Mouse (Mus musculus) testis, postnatal 10 days (tissue): ENCODE results near the gene Efr3b.

Experiments used
- DNase-seq: peaks from one replicate; pipeline ENCODE4 v3.0.0; 2021; ENCODE audit warnings: low spot score

Gene Efr3b

DNA sequence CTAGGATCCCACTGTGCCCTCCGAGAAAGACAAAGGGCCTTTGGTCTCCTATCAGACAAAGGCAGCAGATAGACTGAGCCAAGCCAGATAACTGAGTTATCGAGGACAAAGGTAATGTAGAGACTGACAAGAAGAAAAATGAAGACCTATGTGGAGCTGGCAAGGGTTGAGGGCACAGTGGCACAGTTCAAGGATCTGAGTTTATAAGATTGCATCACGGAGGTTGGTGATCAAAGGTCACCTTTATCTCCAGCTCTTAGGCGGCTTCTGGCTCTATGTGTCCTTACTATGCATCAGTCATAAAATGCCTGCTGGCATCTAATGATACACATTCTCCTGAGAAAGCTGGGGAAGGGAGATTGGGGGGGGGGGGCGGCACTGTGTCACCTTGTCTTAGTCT, 2.6 kb downstream of the Efr3b start:
- no peak for DNase-seq

DNA sequence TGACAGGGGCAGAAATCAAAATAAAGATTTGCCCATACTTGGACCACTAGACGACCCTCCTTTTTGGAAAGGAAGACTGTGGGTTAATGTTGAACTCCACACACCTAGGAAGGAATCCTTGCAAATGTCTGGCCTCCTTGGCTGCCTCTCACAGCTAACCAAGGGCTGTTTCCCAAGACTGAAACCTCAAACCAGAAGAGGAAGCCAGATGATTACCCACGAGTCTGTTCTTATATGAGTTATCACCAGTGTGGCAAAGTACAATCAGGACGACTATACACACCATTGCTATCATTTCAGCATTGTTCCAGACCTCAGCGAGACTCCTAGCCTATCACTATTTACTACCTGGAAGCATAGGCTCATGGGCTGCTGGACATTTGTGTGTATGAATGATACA, 9.7 kb downstream of the Efr3b start:
- no peak for DNase-seq

- peak; percentile 60 for DNase-seq
Observed at GRCm38 (mm10) chr12:4028516-4028915, 10.2 kb downstream of the Efr3b start.

- no peak for DNase-seq
Observed at GRCm38 (mm10) chr12:4024356-4024755, 14.4 kb downstream of the Efr3b start.

DNA sequence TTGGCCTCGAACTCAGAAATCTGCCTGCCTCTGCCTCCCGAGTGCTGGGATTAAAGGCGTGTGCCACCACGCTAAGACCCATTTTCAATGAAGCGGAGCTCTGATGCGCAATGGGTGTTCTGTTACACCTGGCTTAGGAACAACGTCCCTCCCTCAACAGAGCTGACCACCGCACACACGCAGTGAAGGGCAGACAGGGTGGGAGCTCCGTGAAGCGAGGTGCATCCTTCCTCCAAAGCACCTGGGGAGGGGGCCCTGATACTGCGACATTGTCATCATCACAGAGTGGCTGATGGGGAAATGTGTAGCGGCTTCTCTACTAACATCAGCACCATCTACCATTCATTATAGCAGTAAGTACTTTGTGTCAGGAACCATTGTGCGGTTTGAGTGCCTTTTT, 15.2 kb downstream of the Efr3b start:
- DNase-seq = no peak

DNA sequence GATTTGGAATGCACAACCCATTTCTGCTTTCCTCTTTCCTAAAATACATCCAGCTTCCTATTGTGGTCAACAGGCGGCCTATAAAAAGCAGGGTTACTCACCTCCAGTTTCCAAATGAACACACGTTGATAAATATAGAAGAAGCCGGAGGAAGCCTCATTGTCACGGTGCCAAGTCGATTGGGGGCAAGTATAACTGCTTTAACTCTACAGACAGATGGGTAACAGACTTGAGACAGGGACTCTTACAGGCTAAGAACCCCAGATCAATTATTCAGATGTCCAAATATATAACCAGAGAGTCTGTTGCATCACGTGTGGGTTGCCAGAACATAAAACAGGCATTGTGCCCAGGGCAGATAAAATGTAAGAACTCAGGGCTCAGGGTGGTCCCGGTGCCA, 15.9 kb downstream of the Efr3b start:
- DNase-seq = no peak

- DNase-seq = no peak
Observed at GRCm38 (mm10) chr12:4020505-4020904, 18.2 kb downstream of the Efr3b start.

DNA sequence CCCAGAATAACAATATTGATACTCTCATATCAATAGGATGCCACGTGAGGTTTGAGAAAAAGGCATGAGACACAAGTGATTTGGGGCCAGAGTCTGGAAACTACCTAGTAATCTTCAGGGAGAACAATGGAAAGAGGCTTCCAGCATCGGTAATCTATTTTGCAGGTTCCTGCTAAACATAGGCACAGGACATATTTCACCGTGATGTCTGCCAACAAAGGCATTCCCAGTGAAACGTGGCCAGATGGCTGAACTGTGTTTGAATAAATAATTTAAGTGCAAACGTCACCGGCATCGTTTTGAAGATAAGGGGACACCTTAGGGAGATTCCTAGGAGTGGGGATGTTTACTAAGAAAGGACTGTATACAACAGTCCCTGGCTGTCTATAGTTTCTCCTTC, 22.4 kb downstream of the Efr3b start:
- DNase-seq = no peak

GRCm38 (mm10) chr12:4015741-4016140, 23.0 kb downstream of the Efr3b start:
- DNase-seq = no peak

DNA sequence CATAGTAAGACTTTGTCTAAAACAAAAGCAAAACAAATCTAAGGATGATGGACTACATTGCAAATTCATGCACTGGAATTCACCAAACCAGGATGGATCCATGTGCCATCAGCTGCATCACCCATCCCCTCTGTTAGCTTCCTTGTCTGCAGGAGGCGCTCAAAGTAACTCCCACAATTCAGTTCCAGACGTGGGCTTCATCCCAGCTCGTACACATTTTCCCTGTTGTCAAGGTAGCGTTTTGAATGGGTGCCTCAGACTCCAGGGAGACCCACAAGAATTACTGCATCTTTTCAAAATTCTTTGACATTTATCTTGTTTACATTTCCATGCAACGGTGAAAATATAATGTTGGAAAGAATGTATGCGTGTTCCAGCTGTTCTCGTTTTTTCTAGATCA, 23.5 kb downstream of the Efr3b start:
- DNase-seq = no peak

GRCm38 (mm10) chr12:4011715-4012114, 27.0 kb downstream of the Efr3b start:
- DNase-seq = no peak

- DNase-seq = no peak
Observed at GRCm38 (mm10) chr12:4011301-4011700, 27.4 kb downstream of the Efr3b start.

- DNase-seq = no peak
Observed at GRCm38 (mm10) chr12:4008731-4009130, 30.0 kb downstream of the Efr3b start.

DNA sequence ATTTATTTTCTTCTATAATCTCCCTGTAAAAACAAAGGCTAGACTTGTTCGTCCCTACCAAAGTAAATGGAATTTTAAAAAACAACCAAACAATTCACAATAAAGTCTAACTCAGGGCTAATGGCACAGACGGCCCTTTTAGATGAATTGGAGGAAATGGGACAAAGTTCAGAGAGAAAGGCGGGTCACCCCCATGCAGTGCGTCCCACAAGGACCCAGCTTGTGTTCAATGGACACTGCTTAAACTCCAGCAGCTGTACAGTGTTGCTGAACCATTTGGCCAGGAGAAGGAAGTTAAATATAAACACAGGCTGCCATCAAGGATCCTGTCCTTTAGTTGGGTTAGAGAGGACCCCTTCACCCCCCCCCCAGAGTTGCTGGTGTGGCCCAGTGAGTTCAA, 30.9 kb downstream of the Efr3b start:
- no peak for DNase-seq

DNA sequence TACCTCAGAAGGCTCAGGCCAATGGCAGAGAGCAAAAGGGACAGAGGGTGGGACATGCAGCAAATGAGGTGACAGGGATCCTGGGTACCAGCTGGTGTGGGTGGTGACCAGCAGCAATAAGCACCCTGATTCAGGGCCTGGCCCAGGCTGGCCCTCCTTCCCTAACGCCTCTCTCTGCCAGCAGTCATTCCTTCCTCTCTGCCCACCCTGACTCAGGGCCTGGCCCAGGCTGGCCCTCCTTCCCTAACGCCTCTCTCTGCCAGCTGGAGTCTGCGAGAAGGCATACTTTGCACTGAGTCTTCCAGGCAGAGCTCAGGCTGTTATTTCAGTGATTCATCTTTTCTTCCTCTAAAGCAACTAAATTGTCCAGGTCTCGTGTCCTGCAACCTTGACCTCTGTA, 31.5 kb downstream of the Efr3b start:
- DNase-seq = no peak

- DNase-seq = no peak
Observed at GRCm38 (mm10) chr12:4006079-4006478, 32.6 kb downstream of the Efr3b start.

DNA sequence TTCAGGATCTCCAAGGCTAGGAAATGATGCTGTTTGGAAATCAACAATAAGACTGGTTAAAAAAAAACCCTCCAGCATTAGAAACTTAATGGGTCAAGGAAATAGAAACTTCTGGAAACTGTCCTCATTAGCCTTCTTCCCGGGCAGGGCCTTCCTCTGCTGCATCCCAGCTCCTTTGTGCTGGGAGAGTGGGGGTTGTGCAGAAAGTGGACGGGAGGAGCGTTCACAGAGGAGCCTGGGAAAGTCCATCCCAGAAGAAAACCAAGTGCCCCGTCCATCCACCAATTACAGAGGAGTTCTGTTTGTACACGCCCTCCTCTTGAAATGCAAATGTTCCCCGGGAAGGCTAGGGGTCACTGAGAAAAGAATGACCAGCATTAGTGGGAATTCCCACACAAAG, 34.1 kb downstream of the Efr3b start:
- no peak for DNase-seq

GRCm38 (mm10) chr12:4000406-4000805, 38.3 kb downstream of the Efr3b start:
- no peak for DNase-seq

- DNase-seq = no peak
Observed at GRCm38 (mm10) chr12:3996749-3997148, 42.0 kb downstream of the Efr3b start.

GRCm38 (mm10) chr12:3991047-3991446, 47.7 kb downstream of the Efr3b start:
- no peak for DNase-seq

- no peak for DNase-seq
Observed at GRCm38 (mm10) chr12:3989943-3990342, 48.8 kb downstream of the Efr3b start.

- DNase-seq = peak; percentile 32
Observed at GRCm38 (mm10) chr12:3984446-3984845, 54.3 kb downstream of the Efr3b start.

GRCm38 (mm10) chr12:3983736-3984135, 55.0 kb downstream of the Efr3b start:
- DNase-seq = peak; percentile 90

- no peak for DNase-seq
Observed at GRCm38 (mm10) chr12:3982257-3982656, 56.5 kb downstream of the Efr3b start.
